Mouse (Mus musculus): ENCODE measurements around the gene Tmem246. TPM values are rescaled to one million over a fixed set of nuclear protein-coding genes. Genes with fewer than 3 reads are reported as not detected.
"Not testable (repeated sequence)": the region's sequence is repeated elsewhere in the genome, so short reads cannot be mapped to it uniquely, and the experiment has no call there.

The Tmem246 gene
- total RNA-seq (2022) = 10 to 100 TPM in 2 of 4 experiments, 1 to 10 TPM in 2; 9.4 to 13.0 (median 10.4) TPM

GRCm38 (mm10) chr4:49597183-49598100 lies at the start of gene Tmem246:
Gene Tmem246, minus strand, starts transcription at chr4:49597876.
- peak; percentile 27 for DNase-seq

- no peak for DNase-seq
Observed at GRCm38 (mm10) chr4:49639913-49640312, 42.2 kb upstream of the Tmem246 start.

GRCm38 (mm10) chr4:49637821-49638220 lies 40.1 kb upstream of the Tmem246 start:
- no peak for DNase-seq

GRCm38 (mm10) chr4:49632139-49632481 lies 34.4 kb upstream of the Tmem246 start:
- DNase-seq = no peak

GRCm38 (mm10) chr4:49631319-49632138 lies 33.9 kb upstream of the Tmem246 start, which contains the start of gene Rnf20:
Gene Rnf20, plus strand, starts transcription at chr4:49632006.
- DNase-seq = peak; percentile 95

GRCm38 (mm10) chr4:49628941-49629340 lies 31.3 kb upstream of the Tmem246 start:
- DNase-seq = no peak

GRCm38 (mm10) chr4:49626973-49627372 lies 29.3 kb upstream of the Tmem246 start:
- DNase-seq = peak; percentile 41

- DNase-seq = not testable (repeated sequence)
Observed at GRCm38 (mm10) chr4:49624969-49625368, 27.3 kb upstream of the Tmem246 start.

- no peak for DNase-seq
Observed at GRCm38 (mm10) chr4:49623916-49624315, 26.2 kb upstream of the Tmem246 start.

- DNase-seq = no peak
Observed at GRCm38 (mm10) chr4:49622272-49622671, 24.6 kb upstream of the Tmem246 start.

- DNase-seq = not testable (repeated sequence)
Observed at GRCm38 (mm10) chr4:49619861-49620260, 22.2 kb upstream of the Tmem246 start.

GRCm38 (mm10) chr4:49616924-49617323 lies 19.2 kb upstream of the Tmem246 start:
- DNase-seq = no peak

GRCm38 (mm10) chr4:49605459-49605858 lies 7.8 kb upstream of the Tmem246 start:
- DNase-seq = no peak

GRCm38 (mm10) chr4:49604616-49605015 lies 6.9 kb upstream of the Tmem246 start:
- no peak for DNase-seq

- no peak for DNase-seq
Observed at GRCm38 (mm10) chr4:49604016-49604546, 6.4 kb upstream of the Tmem246 start.

- no peak for DNase-seq
Observed at GRCm38 (mm10) chr4:49603161-49603560, 5.5 kb upstream of the Tmem246 start.

GRCm38 (mm10) chr4:49596846-49597182 lies 862 bp downstream of the Tmem246 start:
- peak; percentile 19 for DNase-seq

- no peak for DNase-seq
Observed at GRCm38 (mm10) chr4:49590152-49590551, 7.5 kb downstream of the Tmem246 start.

GRCm38 (mm10) chr4:49586811-49587210 lies 10.9 kb downstream of the Tmem246 start:
- DNase-seq = no peak

- no peak for DNase-seq
Observed at GRCm38 (mm10) chr4:49585524-49586101, 12.1 kb downstream of the Tmem246 start.

- DNase-seq = no peak
Observed at GRCm38 (mm10) chr4:49583965-49584831, 13.5 kb downstream of the Tmem246 start.

- no peak for DNase-seq
Observed at GRCm38 (mm10) chr4:49581256-49581655, 16.4 kb downstream of the Tmem246 start.

All from adrenal gland, adult 8-10 months (tissue).